Mouse (Mus musculus): ENCODE data around the gene Kif18a.

Gene Kif18a

GRCm38 (mm10) chr2:109280600-109281340 lies at the start of gene Kif18a, which contains the start of gene Mettl15:
Kif18a (plus strand) TSS chr2:109280738.
Mettl15 (minus strand) TSS chr2:109280748.
- DNase-seq (ENCODE audit: low read depth in 1 of 2, low spot score in 2 of 2): peak; percentile 80 to 87

GRCm38 (mm10) chr2:109233876-109234275 lies 46.7 kb upstream of the Kif18a start:
- no peak for DNase-seq (ENCODE audit: low read depth in 1 of 2, low spot score in 2 of 2)

DNA sequence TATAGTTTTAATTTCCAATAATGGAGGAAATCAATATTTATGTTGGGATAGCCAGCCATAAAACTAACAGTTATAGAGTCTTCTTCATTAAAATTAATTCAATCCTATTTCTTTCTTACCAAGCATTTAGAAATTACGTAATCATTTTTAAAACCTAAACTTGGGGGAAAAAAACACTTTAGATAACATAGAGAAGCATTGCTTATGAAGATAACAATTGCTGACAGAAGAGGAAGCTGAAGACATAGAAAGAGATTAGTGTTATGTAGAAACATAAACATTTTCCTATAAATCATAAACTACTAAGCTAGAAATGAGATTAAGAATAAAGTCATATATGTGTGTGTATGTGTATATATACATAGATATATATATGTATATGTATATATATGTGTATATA lies 44.8 kb upstream of the Kif18a start:
- no peak for DNase-seq (ENCODE audit: low read depth in 1 of 2, low spot score in 2 of 2)

DNA sequence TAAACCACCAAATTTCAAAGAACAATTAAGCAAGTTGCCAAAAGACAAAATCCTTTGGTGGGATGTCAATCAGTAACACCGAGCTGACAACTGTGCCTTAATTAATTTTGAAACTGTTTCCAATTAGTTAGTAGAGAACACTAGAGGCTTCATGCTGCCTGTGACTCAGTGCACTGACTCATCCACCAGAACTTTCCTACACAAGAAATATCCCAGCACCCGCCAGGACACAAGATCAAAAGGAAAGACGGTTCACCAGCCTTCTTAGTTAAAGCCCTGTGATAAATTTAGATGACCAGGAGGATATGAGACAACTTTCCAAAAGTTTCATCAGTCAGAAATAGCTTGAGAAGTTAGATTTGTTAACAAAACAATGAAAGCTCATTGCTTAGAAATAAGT lies 38.6 kb upstream of the Kif18a start:
- DNase-seq (ENCODE audit: low read depth in 1 of 2, low spot score in 2 of 2): no peak

DNA sequence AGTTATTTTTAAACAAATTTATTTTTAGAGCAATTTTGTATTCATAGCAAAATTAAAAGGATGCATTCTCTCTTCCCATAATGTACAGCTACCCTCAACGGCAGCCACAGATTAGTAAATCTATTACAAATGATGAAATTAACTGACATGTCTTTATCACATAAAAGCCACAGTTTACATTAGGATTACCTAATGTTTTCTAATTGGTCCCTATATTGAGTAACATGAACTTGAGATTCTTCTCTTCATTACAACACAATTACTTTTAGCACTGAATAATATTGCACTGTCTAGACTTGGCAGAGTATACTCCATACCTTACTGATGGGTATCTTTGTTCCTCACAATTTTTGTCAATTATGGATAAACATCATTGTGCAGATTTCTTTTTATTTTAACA lies 17.8 kb upstream of the Kif18a start:
- DNase-seq (ENCODE audit: low read depth in 1 of 2, low spot score in 2 of 2): no peak

GRCm38 (mm10) chr2:109273098-109273497 lies 7.4 kb upstream of the Kif18a start:
- DNase-seq (ENCODE audit: low read depth in 1 of 2, low spot score in 2 of 2): no peak

- DNase-seq (ENCODE audit: low read depth in 1 of 2, low spot score in 2 of 2): no peak
These were observed 2.9 kb upstream of the Kif18a start for GRCm38 (mm10) chr2:109277593-109277992.

DNA sequence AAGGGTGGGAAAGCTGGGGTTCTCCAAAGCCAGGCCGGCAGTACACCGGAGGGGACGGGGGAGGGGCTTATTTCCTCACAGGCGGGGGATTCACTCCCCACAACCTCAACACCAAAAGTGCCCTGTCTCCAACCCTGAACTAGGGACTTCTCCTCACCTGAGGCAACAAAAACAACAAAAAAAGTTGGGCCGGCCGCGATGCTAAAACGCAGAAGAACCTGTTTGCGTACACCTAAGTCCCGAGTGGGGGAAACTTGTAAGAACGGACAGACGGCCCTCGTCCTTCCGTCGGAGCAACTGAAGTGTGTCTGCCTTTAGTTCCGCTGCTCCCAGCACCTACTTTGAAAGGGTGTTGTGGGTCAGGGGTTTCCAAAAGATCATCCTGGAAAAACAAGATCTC lies 2.5 kb upstream of the Kif18a start:
- peak in 1 of 2 experiments; percentile 13 for DNase-seq (ENCODE audit: low read depth in 1 of 2, low spot score in 2 of 2)

DNA sequence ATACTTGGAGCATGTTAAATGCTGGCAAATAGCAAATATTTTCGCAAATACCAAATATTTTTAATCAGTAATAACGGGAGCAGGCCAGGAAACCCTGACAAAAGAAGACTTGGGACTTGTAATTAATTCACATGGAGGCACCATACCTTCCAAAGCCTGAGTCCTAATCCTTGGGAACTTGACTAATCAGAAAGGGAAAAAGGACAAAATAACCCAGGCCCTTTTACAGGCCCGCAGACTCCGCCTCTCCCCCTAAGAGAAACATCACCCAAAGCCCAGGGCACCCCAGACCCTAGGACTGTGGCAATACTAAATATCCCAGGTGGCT lies 302 bp upstream of the Kif18a start:
- no peak for DNase-seq (ENCODE audit: low read depth in 1 of 2, low spot score in 2 of 2)

DNA sequence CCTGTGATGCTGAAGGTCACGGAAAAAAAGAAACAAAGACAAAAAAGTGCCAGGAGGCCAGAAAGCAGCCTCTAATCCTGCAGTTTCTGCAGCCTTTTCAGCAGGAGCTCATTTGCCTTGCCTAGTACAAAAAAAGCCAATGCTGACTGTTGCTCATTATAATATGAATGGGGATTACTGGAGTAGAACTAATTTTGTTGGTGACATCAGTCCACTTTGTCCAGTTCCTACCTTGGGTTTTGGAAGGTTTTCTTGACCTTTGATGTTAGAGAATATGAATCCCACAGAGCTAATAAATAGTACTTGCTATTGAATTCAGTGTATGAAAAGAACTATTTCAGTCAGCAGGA lies 778 bp downstream of the Kif18a start:
- DNase-seq (ENCODE audit: low read depth in 1 of 2, low spot score in 2 of 2): no peak

GRCm38 (mm10) chr2:109284121-109284520 lies 3.6 kb downstream of the Kif18a start:
- no peak for DNase-seq (ENCODE audit: low read depth in 1 of 2, low spot score in 2 of 2)

- DNase-seq (ENCODE audit: low read depth in 1 of 2, low spot score in 2 of 2): no peak
These were observed 8.8 kb downstream of the Kif18a start for GRCm38 (mm10) chr2:109289327-109289726.

GRCm38 (mm10) chr2:109296264-109296663 lies 15.7 kb downstream of the Kif18a start:
- no peak for DNase-seq (ENCODE audit: low read depth in 1 of 2, low spot score in 2 of 2)

- DNase-seq (ENCODE audit: low read depth in 1 of 2, low spot score in 2 of 2): no peak
These were observed 17.6 kb downstream of the Kif18a start for GRCm38 (mm10) chr2:109298160-109298559.

- no peak for DNase-seq (ENCODE audit: low read depth in 1 of 2, low spot score in 2 of 2)
These were observed 21.7 kb downstream of the Kif18a start for GRCm38 (mm10) chr2:109302234-109302633.

DNA sequence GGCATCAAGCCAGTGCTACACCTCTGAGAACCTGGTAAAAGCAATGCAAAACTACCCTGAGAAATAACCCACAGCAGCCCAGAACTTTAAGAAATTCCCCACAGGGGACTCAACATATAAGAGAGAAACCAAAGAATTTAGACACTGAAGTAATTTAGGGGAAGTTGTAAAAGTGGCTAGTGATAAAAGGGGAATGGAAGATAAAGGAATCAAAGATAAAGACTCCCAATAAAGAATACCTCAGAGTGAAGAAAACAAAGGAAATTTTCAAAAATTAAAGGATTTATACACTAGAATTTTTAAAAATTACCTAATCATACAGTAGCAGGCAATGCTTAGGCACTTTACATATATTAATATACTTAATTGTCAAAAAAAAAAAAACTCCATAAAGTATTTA lies 23.1 kb downstream of the Kif18a start:
- no peak for DNase-seq (ENCODE audit: low read depth in 1 of 2, low spot score in 2 of 2)

GRCm38 (mm10) chr2:109311369-109311768 lies 30.8 kb downstream of the Kif18a start:
- DNase-seq (ENCODE audit: low read depth in 1 of 2, low spot score in 2 of 2): no peak

DNA sequence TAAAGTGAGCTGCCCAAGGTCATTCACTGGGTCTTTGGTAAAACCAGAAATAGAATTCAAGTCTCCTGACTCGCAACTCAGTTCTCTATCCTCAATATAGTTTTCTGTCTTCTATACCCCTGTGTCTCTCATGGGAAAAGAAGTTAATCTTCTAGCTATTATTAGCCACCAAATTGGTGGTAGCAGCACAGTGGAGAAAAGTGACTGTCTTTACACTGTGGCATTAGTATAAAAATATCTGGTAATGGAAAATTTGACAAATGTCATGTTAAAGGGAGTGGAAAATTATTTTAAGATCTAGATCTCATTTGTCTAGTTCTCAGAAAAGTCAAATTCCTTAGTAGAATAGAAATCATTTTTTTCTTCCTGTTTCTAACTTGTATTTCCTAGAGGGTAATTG lies 51.3 kb downstream of the Kif18a start:
- DNase-seq (ENCODE audit: low read depth in 1 of 2, low spot score in 2 of 2): no peak

DNA sequence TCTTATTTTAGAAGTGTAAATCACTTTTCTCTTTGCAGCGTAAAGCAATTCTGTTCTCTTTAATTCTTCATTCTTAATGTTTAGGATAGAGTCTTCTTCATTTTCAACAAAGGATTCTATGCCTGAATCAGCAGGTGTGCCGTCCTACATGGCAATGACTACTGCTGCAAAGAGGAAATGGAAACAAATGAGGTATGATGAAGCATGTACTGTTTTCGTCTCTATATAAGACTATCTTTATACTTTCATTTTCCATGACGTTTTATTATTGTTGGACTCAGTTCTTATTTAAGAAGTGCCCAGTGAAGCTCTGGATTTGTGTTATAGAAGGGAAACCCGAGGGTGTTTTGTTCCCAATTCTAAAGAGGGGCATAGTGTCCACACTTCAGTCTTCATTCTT lies 53.7 kb downstream of the Kif18a start:
- no peak for DNase-seq (ENCODE audit: low read depth in 1 of 2, low spot score in 2 of 2)

GRCm38 (mm10) chr2:109335765-109336164 lies 55.2 kb downstream of the Kif18a start:
- DNase-seq (ENCODE audit: low read depth in 1 of 2, low spot score in 2 of 2): no peak

DNA sequence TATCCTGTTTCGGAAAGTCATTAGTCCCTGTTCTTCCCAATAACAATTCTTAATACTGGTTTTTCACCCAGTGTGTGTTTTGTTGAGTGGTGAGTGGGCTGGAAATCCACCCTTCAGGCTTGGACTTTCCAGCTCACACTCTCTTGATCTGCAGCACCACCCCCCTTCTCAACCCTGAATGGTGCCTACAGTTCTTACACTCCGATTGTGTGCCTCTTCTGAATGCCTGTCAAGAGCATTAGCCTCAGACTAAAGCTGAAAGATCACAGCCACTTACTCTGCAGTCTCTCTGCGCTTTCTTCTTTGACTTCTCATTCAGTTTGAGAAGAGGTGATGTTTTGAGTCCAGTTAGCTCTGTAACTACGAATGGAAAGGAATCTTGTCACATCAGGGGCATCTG lies 64.8 kb downstream of the Kif18a start:
- no peak for DNase-seq (ENCODE audit: low read depth in 1 of 2, low spot score in 2 of 2)

DNA sequence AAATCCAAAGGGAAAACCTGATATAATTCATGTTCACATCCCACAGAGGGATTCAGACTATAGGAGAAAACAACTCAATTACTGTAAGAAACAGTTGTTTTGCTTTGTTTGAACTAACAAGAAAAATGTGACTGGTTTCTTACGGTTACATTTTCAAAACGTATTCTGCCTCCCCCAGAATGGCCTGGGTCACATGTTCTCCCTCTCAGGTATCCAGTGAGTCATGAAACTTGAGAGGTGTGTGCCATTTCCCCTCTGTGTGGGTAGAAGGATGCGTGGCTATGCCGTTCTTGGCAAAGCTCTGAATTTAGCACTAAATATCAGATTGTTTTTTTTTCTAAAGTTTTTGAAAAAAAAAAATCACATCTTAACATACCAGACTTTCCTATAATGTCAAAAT lies 68.2 kb downstream of the Kif18a start:
- DNase-seq (ENCODE audit: low read depth in 1 of 2, low spot score in 2 of 2): no peak

DNA sequence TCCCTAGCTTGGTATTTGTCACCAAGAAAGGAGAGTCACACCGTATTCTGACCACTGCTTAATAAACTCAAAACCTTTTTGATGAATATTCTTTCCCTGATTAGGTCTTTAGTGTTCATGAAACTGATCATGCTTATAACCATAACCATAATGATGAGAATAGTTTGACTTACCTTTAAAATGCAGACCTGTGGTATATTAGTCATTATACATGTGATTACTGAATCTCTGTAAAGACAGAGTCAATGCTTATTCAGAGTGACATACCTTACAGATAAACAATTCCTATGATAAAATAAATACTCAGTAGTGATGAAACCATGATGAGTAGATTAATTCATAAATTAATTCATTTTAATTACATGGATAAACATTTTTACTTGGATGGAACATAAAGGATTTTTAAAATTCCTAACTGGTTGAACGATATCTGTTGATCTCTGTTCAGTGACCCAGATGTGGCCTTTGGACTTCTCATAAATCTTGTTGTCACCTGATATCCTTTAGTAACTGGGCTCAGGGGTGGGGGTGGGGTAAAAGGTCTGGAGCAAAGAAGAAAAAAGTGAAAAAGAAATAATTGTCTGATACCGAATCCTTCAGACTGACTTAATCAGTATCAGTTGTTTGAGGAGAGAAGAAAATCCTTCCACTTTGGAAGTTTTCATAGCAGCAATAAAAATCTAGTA lies 78.1 kb downstream of the Kif18a start:
- DNase-seq (ENCODE audit: low read depth in 1 of 2, low spot score in 2 of 2): no peak

Data from monocyte, adult 2 months (primary cell).